In genomic region chr10:4838099-4838498, GRCm38 (mm10) we compare ENCODE assay signal across 25 mouse cellular contexts.
DNase-seq lines count a peak whose midpoint lies in the region; TF ChIP-seq lines count a peak whose summit lies in the region.
"Had no signal": no experiment of that assay in that cellular context is flagged by ENCODE, and none has a peak within 500 bp of the region (broad histone marks: within the 10 kb centered on the region; RNA-seq: fewer than 3 reads in every experiment).

No protein-coding gene starts in this region.

- H3K4me2 ChIP-seq in myocyte (ENCODE audit: low read depth): no peak overlapping the region
- H3K4me2 ChIP-seq: embryonic facial prominence, embryonic 12.5 days; forebrain, embryonic 15.5 days; heart, embryonic 15.5 days; hindbrain, embryonic 12.5 days; intestine, embryonic 15.5 days; neural tube, embryonic 13.5 days had no signal

- no peak overlapping the region for H3ac ChIP-seq in myocyte (ENCODE audit: control insufficient read depth, insufficient read length)

- intact Hi-C loops in gastrocnemius, postnatal 36 days (cut with DNase I): no loop called here

- H3K36me3 ChIP-seq in myocyte (ENCODE audit: control insufficient read depth, insufficient read depth): no peaks in the 10 kb centered on the region
- H3K36me3 ChIP-seq: embryonic facial prominence, embryonic 12.5 days; forebrain, embryonic 10.5 days; forebrain, embryonic 15.5 days; heart, embryonic 15.5 days; hindbrain, embryonic 12.5 days; intestine, embryonic 15.5 days; neural tube, embryonic 13.5 days had no signal

- no peak overlapping the region for H3K4me3 ChIP-seq in myocyte
- H3K4me3 ChIP-seq: embryonic facial prominence, embryonic 12.5 days; forebrain, embryonic 10.5 days; forebrain, embryonic 15.5 days; heart, embryonic 15.5 days; hindbrain, embryonic 12.5 days; intestine, embryonic 15.5 days; neural tube, embryonic 13.5 days had no signal

- no peaks in the 10 kb centered on the region for H3K27me3 ChIP-seq in myocyte (ENCODE audit: control insufficient read depth, insufficient read depth, insufficient read length)
- H3K27me3 ChIP-seq: embryonic facial prominence, embryonic 12.5 days; forebrain, embryonic 15.5 days; heart, embryonic 15.5 days; hindbrain, embryonic 12.5 days; intestine, embryonic 15.5 days; neural tube, embryonic 13.5 days had no signal

- H3K79me2 ChIP-seq in myocyte (ENCODE audit: control insufficient read depth, insufficient read depth): no peaks in the 10 kb centered on the region

- DNase-seq in gastrocnemius, adult 18-20 months (ENCODE audit: low spot score): peak; percentile 63
- no peak for DNase-seq in gastrocnemius, postnatal 36 days
- peak; percentile 2 for DNase-seq in brain, adult 2 months (ENCODE audit: low read depth, low spot score)
- DNase-seq in gastrocnemius, postnatal 10 days: peak; percentile 46
- no peak for DNase-seq in adrenal gland, adult (ENCODE audit: inconsistent age in 2 of 2, low spot score in 1 of 2)
- no peak for DNase-seq in heart, adult 9 months (ENCODE audit: low spot score in 2 of 2)
- DNase-seq: adrenal gland, postnatal 25 days; cerebellum, adult 18-20 months; cerebellum, postnatal 14 days; heart, postnatal 36 days; kidney, adult 2 months; layer of hippocampus, adult 9-11 months; liver; lung, adult 2 months; lung, postnatal 10 days; midbrain, embryonic 14.5 days; thymus, postnatal 4 days had no signal

- TF ChIP-seq POLR2A in myocyte (IDR thresholded peaks at IDR 0.05; ENCODE audit: insufficient read length, low read depth): no peak

TF ChIP-seq in myocyte, 11 proteins besides CTCF, POLR2A, EP300 and RAD21:
- TF ChIP-seq TCF12 (IDR thresholded peaks at IDR 0.05; ENCODE audit: insufficient read depth, poor library complexity, severe bottlenecking) (peak; percentile 89), USF1 (IDR thresholded peaks at IDR 0.05; ENCODE audit: low read depth) (no peak), MYOD1 (IDR thresholded peaks at IDR 0.05; ENCODE audit: control insufficient read depth in 1 of 3, insufficient read length in 2 of 3, low read depth in 2 of 3) (peak; percentile 99 to 100 (median 99)), CEBPB (IDR thresholded peaks at IDR 0.05; ENCODE audit: insufficient read depth, poor library complexity, severe bottlenecking) (no peak), MYOG (IDR thresholded peaks at IDR 0.05; ENCODE audit: control insufficient read depth in 1 of 3, insufficient read depth in 1 of 3, insufficient read length in 2 of 3, low read depth in 2 of 3) (peak in 2 of 3 experiments; percentile 74 to 82), E2F4 (IDR thresholded peaks at IDR 0.05; ENCODE audit: insufficient read depth) (no peak), MAX (IDR thresholded peaks at IDR 0.05; ENCODE audit: low read depth) (no peak), POLR2AphosphoS2 (IDR thresholded peaks at IDR 0.05; ENCODE audit: insufficient read length, low read depth) (no peak), REST (IDR thresholded peaks at IDR 0.05; ENCODE audit: insufficient read depth, insufficient read length) (no peak), SRF (IDR thresholded peaks at IDR 0.05; ENCODE audit: control insufficient read depth, insufficient read length, low read depth) (no peak), TCF3 (IDR thresholded peaks at IDR 0.05; ENCODE audit: insufficient read length, low read depth) (peak; percentile 87)

Comparison
In these comparisons a context has a peak if more than half of its experiments do, and no peak if none do; other contexts are left out.
1. DNase-seq: peak in gastrocnemius, adult 18-20 months (single experiment), brain, adult 2 months (single experiment) and gastrocnemius, postnatal 10 days (single experiment); none in gastrocnemius, postnatal 36 days (0 of 2), adrenal gland, adult (0 of 2) and heart, adult 9 months (0 of 2).